Mouse (Mus musculus) cerebellum, adult 9-11 months (tissue): ENCODE data around the gene Vax2.

Experiments
- DNase-seq: peaks from one replicate; pipeline ENCODE4 v3.0.0; 2022

Vax2 gene

GRCm38 (mm10) chr6:83711067-83711675, at the start of gene Vax2:
TSS of gene Vax2 (plus strand) at chr6:83711264.
- DNase-seq = no peak

- no peak for DNase-seq
Observed at GRCm38 (mm10) chr6:83665009-83665408, 46.1 kb upstream of the Vax2 start.

GRCm38 (mm10) chr6:83673395-83673794, 37.7 kb upstream of the Vax2 start:
- DNase-seq = peak; percentile 47

GRCm38 (mm10) chr6:83677757-83678156, 33.3 kb upstream of the Vax2 start, which contains the start of gene Cd207:
TSS of gene Cd207 (minus strand) at chr6:83677857.
- no peak for DNase-seq

GRCm38 (mm10) chr6:83689374-83689773, 21.7 kb upstream of the Vax2 start:
- no peak for DNase-seq

- no peak for DNase-seq
Observed at GRCm38 (mm10) chr6:83690277-83690676, 20.8 kb upstream of the Vax2 start.

GRCm38 (mm10) chr6:83690936-83691335, 20.1 kb upstream of the Vax2 start:
- DNase-seq = no peak

GRCm38 (mm10) chr6:83692962-83693361, 18.1 kb upstream of the Vax2 start:
- no peak for DNase-seq

GRCm38 (mm10) chr6:83693835-83694234, 17.2 kb upstream of the Vax2 start:
- DNase-seq = no peak

GRCm38 (mm10) chr6:83695731-83696130, 15.3 kb upstream of the Vax2 start:
- no peak for DNase-seq

- DNase-seq = no peak
Observed at GRCm38 (mm10) chr6:83696684-83697083, 14.4 kb upstream of the Vax2 start.

GRCm38 (mm10) chr6:83697932-83698331, 13.1 kb upstream of the Vax2 start:
- no peak for DNase-seq

- no peak for DNase-seq
Observed at GRCm38 (mm10) chr6:83699971-83700370, 11.1 kb upstream of the Vax2 start.

- no peak for DNase-seq
Observed at GRCm38 (mm10) chr6:83701001-83701400, 10.1 kb upstream of the Vax2 start.

- DNase-seq = no peak
Observed at GRCm38 (mm10) chr6:83702146-83702999, 8.7 kb upstream of the Vax2 start.

- no peak for DNase-seq
Observed at GRCm38 (mm10) chr6:83703000-83703721, 7.9 kb upstream of the Vax2 start.

GRCm38 (mm10) chr6:83703722-83704078, 7.4 kb upstream of the Vax2 start:
- no peak for DNase-seq

- no peak for DNase-seq
Observed at GRCm38 (mm10) chr6:83704294-83704693, 6.8 kb upstream of the Vax2 start.

- no peak for DNase-seq
Observed at GRCm38 (mm10) chr6:83704701-83705100, 6.4 kb upstream of the Vax2 start.

GRCm38 (mm10) chr6:83707738-83708510, 3.1 kb upstream of the Vax2 start:
- no peak for DNase-seq

GRCm38 (mm10) chr6:83710361-83711066, 550 bp upstream of the Vax2 start:
- DNase-seq = no peak
